Mouse (Mus musculus) liver, postnatal 0 days (tissue): ENCODE results near the gene Glmn.

ENCODE experiments used
- CTCF ChIP-seq: sonication (generic); IDR thresholded peaks from 2 replicates; pipeline ENCODE4 v1.5.1; 2016; ENCODE audit warnings: antibody characterized with exemption, low read depth
- EP300 ChIP-seq: IDR thresholded peaks from 2 replicates; pipeline ENCODE4 v1.6.1; 2016; ENCODE audit warnings: antibody characterized with exemption, low read depth, mild to moderate bottlenecking

GRCm38 (mm10) chr5:107511326-107511725 is 86.4 kb downstream of the Glmn start:
- no peak for TF ChIP-seq CTCF
- no peak for TF ChIP-seq EP300
